Mouse (Mus musculus): ENCODE results near the gene Gm6020. TPM values are rescaled to one million over a fixed set of nuclear protein-coding genes. Genes with fewer than 3 reads are reported as not detected.

Gm6020 gene
- polyA plus RNA-seq, 1 experiment from 2014 or later: not detected

DNA sequence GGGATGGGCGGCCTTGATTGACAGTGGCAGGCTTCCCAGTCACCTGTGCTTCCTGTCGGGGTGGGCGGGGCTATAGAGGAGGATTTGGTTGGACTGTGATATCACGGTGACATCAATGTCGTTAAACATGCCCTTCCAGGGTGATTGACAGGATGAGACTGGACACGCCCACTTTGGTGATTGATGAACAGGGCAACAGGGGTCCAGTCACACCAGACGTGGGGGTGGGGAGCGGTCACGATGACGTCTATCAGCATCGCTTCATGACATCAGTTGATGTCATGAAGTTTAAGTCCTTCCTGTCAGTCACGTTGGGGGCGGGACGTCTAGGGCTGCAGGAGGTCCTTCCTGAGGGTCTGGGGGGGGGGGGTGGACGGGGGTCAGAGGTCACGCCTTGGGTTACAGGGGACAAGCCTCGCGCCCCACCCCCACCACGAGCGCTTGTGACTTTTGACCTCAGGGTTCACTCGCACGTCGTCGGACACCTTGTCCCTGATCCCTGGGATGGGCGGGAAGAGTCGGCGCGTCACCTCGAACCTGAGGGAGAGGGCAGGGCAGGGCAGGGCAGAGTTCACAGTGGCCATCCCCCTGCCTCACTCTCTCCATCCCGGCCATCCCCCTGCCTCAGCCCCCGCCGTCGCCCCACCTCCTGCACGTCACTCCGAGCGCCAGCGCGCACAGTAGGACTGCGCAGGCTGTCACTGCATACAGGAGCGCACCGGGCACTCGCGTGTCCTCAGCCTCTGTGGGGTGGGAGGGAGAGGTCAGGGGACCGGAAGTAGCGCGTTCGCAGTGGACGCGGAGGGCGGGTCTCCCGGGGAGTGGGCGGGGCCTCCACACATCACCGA is 41.2 kb downstream of the Gm6020 start:
- H3K4me1 ChIP-seq: no peaks in the 10 kb centered on the region; the same call in 1 of the 2 replicates
- no peak overlapping the region for H3K27ac ChIP-seq
- H3K4me2 ChIP-seq: peak overlapping the region; percentile 65
- H3K9ac ChIP-seq: no peak overlapping the region
- 0 out of 2 replicates have a peak, but pooled peaks cover 4% of the 10 kb centered on the region for H3K9me3 ChIP-seq
- ATAC-seq (ENCODE audit: insufficient number of reproducible peaks, insufficient read depth, low FRiP score, low TSS enrichment, low read depth): no peak; the same call in 1 of the 2 replicates
- no peaks in the 10 kb centered on the region for H3K36me3 ChIP-seq
- 28% methylated on average over 53 of the region's 53 CpGs for WGBS
- H3K27me3 ChIP-seq: no peaks in the 10 kb centered on the region
- peak overlapping the region; percentile 59 for H3K4me3 ChIP-seq

DNA sequence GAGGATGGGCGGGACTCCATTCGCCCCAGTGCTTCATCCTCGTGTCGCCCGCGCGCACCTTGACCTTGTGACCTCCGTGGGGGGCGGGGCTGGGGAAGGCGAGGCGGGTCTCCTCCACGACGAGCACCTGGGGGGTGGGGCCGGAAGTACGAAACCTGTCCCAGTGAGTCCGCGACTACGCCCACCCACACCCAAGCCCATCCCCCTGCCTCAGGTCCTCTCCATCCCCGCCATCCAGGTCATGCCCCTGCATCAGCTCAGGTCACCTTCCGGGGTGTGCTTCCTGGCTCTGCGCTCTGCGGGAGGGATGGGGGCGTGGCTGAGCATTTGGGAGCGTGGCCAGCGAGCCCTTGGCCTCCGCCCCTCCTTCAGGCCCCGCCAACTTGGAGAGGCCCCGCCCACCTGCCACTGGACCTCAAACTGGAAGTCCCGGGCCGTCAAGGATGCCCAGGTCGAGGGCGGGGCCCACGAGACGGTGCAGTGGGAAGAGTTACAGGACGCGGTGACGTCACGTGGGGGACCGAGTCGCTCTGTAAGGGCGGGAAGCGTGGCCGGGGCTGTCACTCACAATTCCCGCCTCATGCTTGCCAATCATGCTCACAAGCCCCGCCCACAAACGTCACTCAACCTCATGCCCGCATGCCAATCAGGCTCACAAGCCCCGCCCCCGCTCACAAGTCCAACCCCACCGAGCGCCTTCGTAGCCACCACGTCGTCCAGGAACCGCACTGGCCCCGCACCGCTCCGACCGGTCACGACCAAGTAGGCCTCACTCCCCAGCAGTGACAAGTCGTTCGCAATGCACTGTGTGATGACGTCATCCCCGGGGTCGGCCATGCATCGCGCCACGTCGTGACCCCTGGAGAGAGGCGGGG is 42.1 kb downstream of the Gm6020 start:
- Histone ChIP-seq H3K9me3 (0 out of 2 replicates have a peak, but pooled peaks cover 4% of the 10 kb centered on the region), H3K4me1 (no peaks in the 10 kb centered on the region; the same call in 1 of the 2 replicates), H3K36me3 (no peaks in the 10 kb centered on the region), H3K9ac (peak overlapping the region; percentile 54; the same call in 1 of the 2 replicates), H3K27ac (peak overlapping the region; percentile 82), H3K4me3 (peak overlapping the region; percentile 59), H3K27me3 (no peaks in the 10 kb centered on the region), H3K4me2 (peak overlapping the region; percentile 65)
- peak; percentile 56 for ATAC-seq (ENCODE audit: insufficient number of reproducible peaks, insufficient read depth, low FRiP score, low TSS enrichment, low read depth)
- 8% methylated on average over 70 of the region's 70 CpGs for WGBS

DNA sequence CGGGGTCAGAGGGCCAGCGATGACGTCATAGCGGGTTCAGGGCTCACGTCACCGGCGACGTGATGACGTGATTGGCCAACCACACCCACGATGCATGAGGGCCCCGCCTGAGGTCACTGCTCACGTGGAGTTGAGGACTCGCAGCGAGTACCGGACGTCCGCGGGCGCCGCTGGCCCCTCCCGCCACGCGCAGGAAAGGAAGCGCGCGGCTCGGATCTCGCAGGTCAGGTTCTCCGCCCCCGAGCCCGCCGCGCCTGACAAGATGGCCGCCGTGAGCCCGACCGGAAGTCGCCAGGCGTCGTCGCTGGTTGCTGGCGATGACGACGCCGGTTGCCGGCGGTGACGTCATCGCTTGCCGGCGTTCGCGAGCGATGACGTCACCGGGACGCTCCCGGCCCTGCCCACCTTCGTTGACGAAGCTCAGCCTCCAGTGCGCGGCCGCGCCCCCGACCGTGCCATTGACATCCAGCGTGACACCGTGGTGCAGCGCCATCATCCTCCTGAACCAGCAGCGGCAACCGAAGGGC is 42.8 kb downstream of the Gm6020 start:
- Histone ChIP-seq H3K27ac (peak overlapping the region; percentile 82), H3K4me2 (peak overlapping the region; percentile 65), H3K9me3 (0 out of 2 replicates have a peak, but pooled peaks cover 4% of the 10 kb centered on the region), H3K4me1 (no peaks in the 10 kb centered on the region; the same call in 1 of the 2 replicates), H3K4me3 (peak overlapping the region; percentile 59), H3K27me3 (no peaks in the 10 kb centered on the region), H3K9ac (peak overlapping the region; percentile 54; the same call in 1 of the 2 replicates), H3K36me3 (no peaks in the 10 kb centered on the region)
- 2% methylated on average over 71 of the region's 71 CpGs for WGBS
- ATAC-seq (ENCODE audit: insufficient number of reproducible peaks, insufficient read depth, low FRiP score, low TSS enrichment, low read depth): peak; percentile 26; the same call in 1 of the 2 replicates

- no peaks in the 10 kb centered on the region for H3K36me3 ChIP-seq
- H3K27ac ChIP-seq: peak overlapping the region; percentile 82
- H3K27me3 ChIP-seq: no peaks in the 10 kb centered on the region
- ATAC-seq (ENCODE audit: insufficient number of reproducible peaks, insufficient read depth, low FRiP score, low TSS enrichment, low read depth): peak; percentile 84
- 3% methylated on average over 69 of the region's 71 CpGs for whole genome bisulfite sequencing
- H3K9ac ChIP-seq: peak overlapping the region; percentile 55; the same call in 1 of the 2 replicates
- no peaks in the 10 kb centered on the region; the same call in 1 of the 2 replicates for H3K4me1 ChIP-seq
- H3K4me2 ChIP-seq: peak overlapping the region; percentile 65
- H3K4me3 ChIP-seq: peak overlapping the region; percentile 59
- 0 out of 2 replicates have a peak, but pooled peaks cover 4% of the 10 kb centered on the region for H3K9me3 ChIP-seq
Observed at GRCm38 (mm10) chr19:61226928-61227854, 43.5 kb downstream of the Gm6020 start.

GRCm38 (mm10) chr19:61227941-61228701 is 44.4 kb downstream of the Gm6020 start, which contains the start of gene Csf2ra:
TSS of gene Csf2ra (minus strand) at chr19:61228429.
- 59% methylated on average over 36 of the region's 36 CpGs for WGBS
- no peak for ATAC-seq (ENCODE audit: insufficient number of reproducible peaks, insufficient read depth, low FRiP score, low TSS enrichment, low read depth)
- H3K9ac ChIP-seq: peak within 1 kb of the TSS; percentile 55; the same call in 1 of the 2 replicates
- peak within 1 kb of the TSS; percentile 65 for H3K4me2 ChIP-seq
- no peaks in the 10 kb centered on the region for H3K27me3 ChIP-seq
- H3K36me3 ChIP-seq: no peaks in the 10 kb centered on the region
- H3K27ac ChIP-seq: peak within 1 kb of the TSS; percentile 82
- H3K4me3 ChIP-seq: peak within 1 kb of the TSS; percentile 59
- no peaks in the 10 kb centered on the region; the same call in 1 of the 2 replicates for H3K4me1 ChIP-seq
- H3K9me3 ChIP-seq: 0 out of 2 replicates have a peak, but pooled peaks cover 4% of the 10 kb centered on the region

Other genes starting within 250 kb of the Gm6020 start
- 56.7 and 63.2 TPM in 2 replicates for gene Zfp950, start 43.0 kb upstream of the Gm6020 start, polyA plus RNA-seq (2015; fragmentation: Nextera tagmentation; extraction: Ambion mirVana)
- gene Gm7102, start 7.6 kb upstream of the Gm6020 start, polyA plus RNA-seq (2015; fragmentation: Nextera tagmentation; extraction: Ambion mirVana): 0.29 TPM in 1 of 2 replicates, not detected in the other
- 36.7 and 40.4 TPM in 2 replicates for gene Csf2ra, start 44.5 kb downstream of the Gm6020 start, polyA plus RNA-seq (2015; fragmentation: Nextera tagmentation; extraction: Ambion mirVana)
- gene Gm21060, start 113.2 kb downstream of the Gm6020 start, polyA plus RNA-seq (2015; fragmentation: Nextera tagmentation; extraction: Ambion mirVana): not detected in 2 replicates